Mouse (Mus musculus) gastrocnemius, postnatal 10 days (tissue): ENCODE data around the gene Stk10. TPM values are rescaled to one million over a fixed set of nuclear protein-coding genes. Genes with fewer than 3 reads are reported as not detected.
A peak's percentile ranks its signal among the peaks of the same experiment; 100 is the strongest.

Experiments
- DNase-seq: peaks from one replicate; pipeline ENCODE4 v3.0.0; 2021; ENCODE audit warnings: mixed read lengths
- total RNA-seq, 2 experiments: library from RNA; stranded (reverse); gene quantifications; 2 replicates each; pipeline ENCODE4 v1.2.3; 2021

Stk10 gene
- total RNA-seq, 2 experiments from 2014 or later = 5.3 to 8.5 TPM

- no peak for DNase-seq
These were observed 35.0 kb downstream of the Stk10 start for GRCm38 (mm10) chr11:32568060-32568459.

GRCm38 (mm10) chr11:32568637-32569293 lies 35.7 kb downstream of the Stk10 start:
- DNase-seq = peak; percentile 40

- DNase-seq = no peak
These were observed 38.0 kb downstream of the Stk10 start for GRCm38 (mm10) chr11:32571103-32571502.

GRCm38 (mm10) chr11:32573669-32574068 lies 40.6 kb downstream of the Stk10 start:
- DNase-seq = no peak

- no peak for DNase-seq
These were observed 43.1 kb downstream of the Stk10 start for GRCm38 (mm10) chr11:32575964-32576759.

- no peak for DNase-seq
These were observed 43.6 kb downstream of the Stk10 start for GRCm38 (mm10) chr11:32576760-32577050.

GRCm38 (mm10) chr11:32580305-32580947 lies 47.3 kb downstream of the Stk10 start:
- no peak for DNase-seq

GRCm38 (mm10) chr11:32581031-32581430 lies 47.9 kb downstream of the Stk10 start:
- DNase-seq = no peak

GRCm38 (mm10) chr11:32582813-32583212 lies 49.7 kb downstream of the Stk10 start:
- DNase-seq = no peak

GRCm38 (mm10) chr11:32585996-32586395 lies 52.9 kb downstream of the Stk10 start:
- no peak for DNase-seq

- no peak for DNase-seq
These were observed 54.3 kb downstream of the Stk10 start for GRCm38 (mm10) chr11:32587191-32588089.

GRCm38 (mm10) chr11:32588090-32588891 lies 55.2 kb downstream of the Stk10 start:
- DNase-seq = peak; percentile 80

GRCm38 (mm10) chr11:32588892-32589172 lies 55.7 kb downstream of the Stk10 start:
- DNase-seq = no peak

- DNase-seq = no peak
These were observed 56.1 kb downstream of the Stk10 start for GRCm38 (mm10) chr11:32589201-32589600.

- peak; percentile 47 for DNase-seq
These were observed 56.7 kb downstream of the Stk10 start for GRCm38 (mm10) chr11:32589791-32590190.

GRCm38 (mm10) chr11:32590205-32590604 lies 57.1 kb downstream of the Stk10 start:
- DNase-seq = no peak

- no peak for DNase-seq
These were observed 59.1 kb downstream of the Stk10 start for GRCm38 (mm10) chr11:32591921-32592850.

- DNase-seq = no peak
These were observed 60.0 kb downstream of the Stk10 start for GRCm38 (mm10) chr11:32593081-32593480.

- DNase-seq = no peak
These were observed 61.0 kb downstream of the Stk10 start for GRCm38 (mm10) chr11:32594122-32594521.

- DNase-seq = no peak
These were observed 67.3 kb downstream of the Stk10 start for GRCm38 (mm10) chr11:32600371-32600770.
